Mouse (Mus musculus) mammary gland, adult 2 months (tissue): ENCODE measurements around the gene Gm17545. TPM values are rescaled to one million over a fixed set of nuclear protein-coding genes. Genes with fewer than 3 reads are reported as not detected.

Experiments used
- polyA plus RNA-seq: library from polyadenylated mRNA; depleted of rRNA; stranded (reverse); fragments of >200 nt; gene quantifications from 2 replicates; pipeline ENCODE4 v1.2.3, GENCODE M21; 2012; ENCODE audit warnings: low replicate concordance; rRNA removed

The Gm17545 gene
- polyA plus RNA-seq = not detected in 2 replicates

DNA sequence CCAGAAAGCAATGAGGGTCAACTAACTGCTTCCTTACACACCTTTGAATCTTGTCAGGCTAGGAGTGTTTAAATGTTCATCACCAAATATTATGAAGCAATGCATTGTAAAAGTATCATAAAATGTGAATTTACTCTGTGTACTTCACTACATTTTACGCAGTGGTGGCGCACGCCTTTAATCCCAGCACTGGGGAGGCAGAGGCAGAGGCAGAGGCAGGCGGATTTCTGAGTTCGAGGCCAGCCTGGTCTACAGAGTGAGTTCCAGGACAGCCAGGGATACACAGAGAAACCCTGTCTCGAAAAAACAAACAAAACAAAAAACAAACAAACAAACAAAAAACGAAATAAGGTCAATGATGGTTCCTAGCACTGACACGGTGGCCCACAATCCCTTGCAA, at the start of gene Gm17545:
Gm17545 (plus strand) TSS at position 301 of the 400 bp plus-strand sequence.

DNA sequence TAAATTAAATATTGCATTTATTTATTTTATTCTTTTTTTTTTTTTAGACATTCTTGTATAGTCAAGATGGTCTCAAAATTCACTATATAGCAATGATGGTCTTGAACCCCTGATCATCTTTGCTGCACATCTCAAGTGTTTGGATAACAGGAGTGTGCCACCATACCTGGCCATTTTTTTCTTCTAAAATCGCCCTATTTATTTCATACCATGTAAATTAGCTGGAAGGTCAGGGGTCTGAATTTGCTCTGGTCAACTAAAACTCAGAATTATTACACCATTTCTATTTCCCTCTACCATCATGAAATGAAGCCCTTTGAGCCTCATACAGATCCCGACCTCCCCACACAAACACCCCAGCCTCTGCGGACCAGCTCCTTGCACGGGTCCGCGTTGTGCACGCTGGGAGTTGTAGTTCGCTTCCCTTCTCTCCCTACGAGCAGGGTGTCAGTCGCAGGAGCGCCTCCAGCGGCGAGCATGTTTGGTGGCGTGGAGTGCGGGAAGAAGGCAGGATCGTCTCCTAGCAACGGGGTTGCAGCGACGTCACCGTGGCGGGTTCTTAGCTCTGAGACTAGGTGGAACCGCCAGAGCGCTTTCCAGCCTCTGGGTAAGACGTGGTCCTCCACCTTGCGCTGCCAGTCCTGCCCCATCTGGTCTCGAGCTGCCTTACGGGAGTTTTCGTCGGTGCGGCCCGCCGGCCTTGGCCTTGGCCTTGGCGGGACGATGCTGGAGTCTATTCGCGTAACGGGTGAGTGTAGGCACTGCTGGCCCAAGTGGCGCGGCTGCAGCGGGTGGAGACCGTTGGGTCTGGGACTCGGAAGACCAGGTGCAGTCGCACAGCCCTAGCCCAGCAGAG, 42.9 kb upstream of the Gm17545 start, which contains the start of gene 9530077C05Rik:
9530077C05Rik (plus strand) TSS at position 512 of the 856 bp plus-strand sequence.

DNA sequence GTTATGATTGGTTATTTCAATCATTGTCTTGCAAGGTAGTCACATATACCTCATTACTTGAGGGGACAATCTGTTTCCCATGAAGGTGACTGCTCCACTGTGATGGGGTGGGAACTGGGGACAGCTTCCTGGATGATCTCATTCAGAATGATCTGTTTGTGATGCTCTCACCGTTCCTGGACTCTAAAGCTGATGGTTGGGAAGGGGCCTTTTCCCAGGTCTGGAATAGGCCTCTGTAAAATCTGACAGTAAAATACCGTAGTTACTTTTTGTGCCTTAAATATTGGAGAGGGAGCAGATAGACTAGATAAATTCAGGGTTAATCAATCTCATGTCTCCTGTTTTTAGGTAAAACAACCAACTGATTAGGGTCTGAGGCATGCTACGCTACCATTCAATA, 15.6 kb downstream of the Gm17545 start, which contains the start of gene Rp9:
Rp9 (minus strand) TSS at position 101 of the 400 bp plus-strand sequence.

DNA sequence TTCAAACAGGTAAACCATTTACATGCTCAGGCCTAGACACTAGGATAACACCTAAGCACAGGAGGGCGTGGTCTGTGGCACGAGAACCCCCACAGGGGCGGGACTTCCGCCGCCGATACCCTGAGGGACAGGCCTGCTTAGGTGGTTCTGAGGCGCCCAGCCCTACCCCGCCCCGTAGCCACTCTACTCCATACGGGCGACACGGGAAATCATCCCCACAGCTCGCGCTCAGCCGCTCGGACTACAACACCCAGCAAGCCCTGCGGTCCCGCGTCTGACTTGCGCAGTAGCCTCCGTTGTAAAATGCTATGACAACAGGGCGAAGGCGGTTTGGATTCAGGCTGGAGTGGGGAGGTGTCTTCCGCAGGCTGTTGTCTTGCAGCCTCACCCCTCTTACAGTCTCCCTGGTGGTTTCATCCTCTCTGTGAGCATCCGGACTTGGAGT, 21.4 kb downstream of the Gm17545 start, which contains the start of gene Bbs9:
Bbs9 (plus strand) TSS at position 292 of the 445 bp plus-strand sequence.

Other genes with a start within 250 kb of the Gm17545 start
- 19.2 and 19.9 TPM in 2 replicates for gene Zfp809, start 228.6 kb upstream of the Gm17545 start, polyA plus RNA-seq
- 0.12 and 0.27 TPM in 2 replicates for gene Zfp599, start 194.4 kb upstream of the Gm17545 start, polyA plus RNA-seq
- 5.8 and 7.8 TPM in 2 replicates for gene Zfp810, start 146.6 kb upstream of the Gm17545 start, polyA plus RNA-seq
- gene Anln, start 65.1 kb upstream of the Gm17545 start, polyA plus RNA-seq = 0.53 and 1.2 TPM in 2 replicates
- gene 9530077C05Rik, start 42.8 kb upstream of the Gm17545 start, polyA plus RNA-seq = 0.18 and 0.72 TPM in 2 replicates
- 40.6 and 147 TPM in 2 replicates for gene Rp9, start 15.5 kb downstream of the Gm17545 start, polyA plus RNA-seq
- gene Bbs9, start 21.4 kb downstream of the Gm17545 start, polyA plus RNA-seq = 11.4 and 12.0 TPM in 2 replicates